Mouse (Mus musculus): Measurements from ENCODE around the gene Adgrv1. TPM values are rescaled to one million over a fixed set of nuclear protein-coding genes. Genes with fewer than 3 reads are reported as not detected.
A peak's percentile ranks its signal among the peaks of the same experiment; 100 is the strongest.

Adgrv1 gene
- polyA plus RNA-seq, 1 experiment from 2014 or later = 1.4 TPM

DNA sequence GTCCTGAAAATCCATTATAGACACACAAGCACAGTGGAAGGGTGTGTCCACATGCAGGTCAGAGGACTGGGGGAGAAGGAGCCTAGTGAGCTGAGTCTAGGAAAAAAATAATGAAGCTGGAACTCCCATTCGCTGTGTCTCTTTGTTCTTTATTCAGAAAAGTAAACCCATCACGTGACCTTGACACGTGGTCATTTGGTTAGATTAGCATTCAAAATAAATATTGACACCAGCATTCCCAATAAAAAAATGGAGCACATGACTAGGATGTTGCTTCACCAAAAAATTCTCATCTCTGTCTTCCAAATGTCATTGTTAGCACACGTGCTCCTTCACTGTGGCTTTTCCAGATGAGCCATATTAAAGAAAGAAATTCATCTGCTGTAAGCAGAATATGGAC is 316.4 kb downstream of the Adgrv1 start:
- TF ChIP-seq CTCF (IDR thresholded peaks at IDR 0.05; ENCODE audit: low read depth) (no peak), EP300 (optimal IDR thresholded peaks at IDR 0.05) (no peak)

DNA sequence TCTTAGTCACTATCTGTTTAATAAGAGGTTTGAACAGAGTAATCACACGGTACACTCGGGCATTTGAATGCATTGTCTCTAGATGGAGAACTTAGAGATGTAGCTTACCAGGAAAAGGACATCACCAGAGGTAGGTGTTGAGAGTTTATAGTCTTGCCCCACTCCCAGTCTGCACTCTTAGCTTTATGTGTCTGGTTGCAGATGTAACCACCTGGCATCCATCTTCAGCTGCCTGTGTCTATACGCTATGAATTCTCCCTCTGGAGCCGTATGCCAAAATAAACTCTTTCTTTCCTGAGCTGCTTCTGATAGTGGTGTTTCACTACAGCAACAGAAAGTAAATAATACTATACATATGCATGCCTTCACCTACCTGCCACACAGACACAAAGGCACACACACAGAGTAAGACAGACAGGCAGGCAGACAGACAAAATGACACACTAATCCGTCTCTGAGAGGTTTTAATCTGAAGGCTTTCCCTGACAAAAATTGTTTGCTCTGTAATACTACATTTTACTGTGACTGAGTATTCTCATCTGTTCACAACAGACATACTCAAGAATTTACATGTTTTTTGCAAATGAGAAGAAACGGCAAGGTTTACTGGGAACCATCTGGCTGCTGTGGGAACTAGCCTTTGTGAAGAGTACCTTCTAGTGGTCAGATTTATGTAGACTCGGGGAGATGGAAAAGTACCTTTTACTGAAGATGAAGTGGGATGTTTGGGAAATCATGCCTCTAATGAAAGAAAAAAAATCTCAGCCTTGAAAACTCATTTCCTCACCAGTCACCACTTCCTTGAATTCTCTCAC is 318.4 kb downstream of the Adgrv1 start:
- Histone ChIP-seq H3K27me3 (ENCODE audit: control insufficient read depth, insufficient read depth, low read length) (no peaks in the 10 kb centered on the region), H3K36me3 (ENCODE audit: control insufficient read depth, insufficient read depth, low read length) (no peaks in the 10 kb centered on the region), H3K4me1 (replicated peaks; ENCODE audit: control insufficient read depth, insufficient read depth) (no peaks in the 10 kb centered on the region), H3K4me2 (replicated peaks; ENCODE audit: low read depth) (no peak overlapping the region), H3K9me3 (ENCODE audit: control insufficient read depth, low read length) (no peaks in the 10 kb centered on the region), H3K27ac (replicated peaks) (0 out of 2 replicates have a peak overlapping the region, but pooled peaks have one; percentile 8), H3K9ac (ENCODE audit: low read length) (no peak overlapping the region), H3K4me3 (ENCODE audit: low read depth, low read length) (no peak overlapping the region)
- 41% methylated on average over 7 of the region's 7 CpGs for WGBS
- TF ChIP-seq CTCF (IDR thresholded peaks at IDR 0.05; ENCODE audit: low read depth) (peak; percentile 85), EP300 (optimal IDR thresholded peaks at IDR 0.05) (no peak)
- DNase-seq (ENCODE audit: low spot score) (no peak), ATAC-seq (ENCODE audit: low FRiP score, low TSS enrichment) (no peak)

More for the DNA sequence above, 316.4 kb downstream of the Adgrv1 start:
- Histone ChIP-seq H3K27me3 (ENCODE audit: control insufficient read depth, insufficient read depth, low read length) (no peaks in the 10 kb centered on the region), H3K27ac (replicated peaks) (no peak overlapping the region), H3K9ac (ENCODE audit: low read length) (no peak overlapping the region), H3K4me1 (replicated peaks; ENCODE audit: control insufficient read depth, insufficient read depth) (no peaks in the 10 kb centered on the region), H3K4me3 (ENCODE audit: low read depth, low read length) (no peak overlapping the region), H3K9me3 (ENCODE audit: control insufficient read depth, low read length) (no peaks in the 10 kb centered on the region), H3K4me2 (replicated peaks; ENCODE audit: low read depth) (no peak overlapping the region), H3K36me3 (ENCODE audit: control insufficient read depth, insufficient read depth, low read length) (no peaks in the 10 kb centered on the region)
- DNase-seq (ENCODE audit: low spot score) (no peak), ATAC-seq (ENCODE audit: low FRiP score, low TSS enrichment) (no peak)
- 66% methylated on average over 4 of the region's 4 CpGs for WGBS

- 48% methylated on average over 5 of the region's 5 CpGs for WGBS
- H3K4me2 ChIP-seq (replicated peaks; ENCODE audit: low read depth) = no peak overlapping the region
- DNase-seq (ENCODE audit: low spot score) = no peak
- no peak for ATAC-seq (ENCODE audit: low FRiP score, low TSS enrichment)
- no peak overlapping the region for H3K4me3 ChIP-seq (ENCODE audit: low read depth, low read length)
- H3K27ac ChIP-seq (replicated peaks) = no peak overlapping the region
- TF ChIP-seq CTCF (IDR thresholded peaks at IDR 0.05; ENCODE audit: low read depth) = no peak
- TF ChIP-seq EP300 (optimal IDR thresholded peaks at IDR 0.05) = no peak
- no peaks in the 10 kb centered on the region for H3K9me3 ChIP-seq (ENCODE audit: control insufficient read depth, low read length)
- H3K27me3 ChIP-seq (ENCODE audit: control insufficient read depth, insufficient read depth, low read length) = no peaks in the 10 kb centered on the region
- no peak overlapping the region for H3K9ac ChIP-seq (ENCODE audit: low read length)
- no peaks in the 10 kb centered on the region for H3K4me1 ChIP-seq (replicated peaks; ENCODE audit: control insufficient read depth, insufficient read depth)
- no peaks in the 10 kb centered on the region for H3K36me3 ChIP-seq (ENCODE audit: control insufficient read depth, insufficient read depth, low read length)
These were observed 320.8 kb downstream of the Adgrv1 start for GRCm38 (mm10) chr13:81312148-81312547.

DNA sequence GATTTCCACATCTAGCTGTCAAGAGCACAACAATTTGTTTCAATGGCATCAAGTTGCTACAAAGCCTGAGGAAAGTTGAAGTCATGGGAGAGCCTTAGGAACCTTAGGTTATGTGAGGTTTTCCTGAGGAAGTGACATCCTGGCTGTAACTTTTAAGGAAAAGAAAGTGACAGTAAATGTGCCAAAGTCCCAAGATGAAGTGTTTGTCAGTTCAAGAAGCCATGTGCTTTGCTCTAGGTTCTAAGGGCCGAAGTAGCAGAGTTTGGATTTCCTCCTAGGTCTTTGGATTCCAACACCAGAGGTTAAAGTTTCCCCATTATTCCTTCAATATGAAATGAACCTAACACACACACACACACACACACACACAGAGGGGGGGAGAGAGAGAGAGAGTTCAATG is 332.1 kb downstream of the Adgrv1 start:
- ATAC-seq (ENCODE audit: low FRiP score, low TSS enrichment) (no peak), DNase-seq (ENCODE audit: low spot score) (no peak)
- WGBS = 76% methylated on average over 1 of the region's 1 CpGs
- Histone ChIP-seq H3K4me3 (ENCODE audit: low read depth, low read length) (no peak overlapping the region), H3K4me1 (replicated peaks; ENCODE audit: control insufficient read depth, insufficient read depth) (no peaks in the 10 kb centered on the region), H3K9ac (ENCODE audit: low read length) (no peak overlapping the region), H3K27ac (replicated peaks) (no peak overlapping the region), H3K9me3 (ENCODE audit: control insufficient read depth, low read length) (no peaks in the 10 kb centered on the region), H3K4me2 (replicated peaks; ENCODE audit: low read depth) (no peak overlapping the region), H3K36me3 (ENCODE audit: control insufficient read depth, insufficient read depth, low read length) (no peaks in the 10 kb centered on the region), H3K27me3 (ENCODE audit: control insufficient read depth, insufficient read depth, low read length) (no peaks in the 10 kb centered on the region)
- TF ChIP-seq EP300 (optimal IDR thresholded peaks at IDR 0.05) (no peak), CTCF (IDR thresholded peaks at IDR 0.05; ENCODE audit: low read depth) (no peak)

GRCm38 (mm10) chr13:81294106-81294505 is 338.8 kb downstream of the Adgrv1 start:
- H3K9ac ChIP-seq (ENCODE audit: low read length) = no peak overlapping the region
- DNase-seq (ENCODE audit: low spot score) = no peak
- H3K27ac ChIP-seq (replicated peaks) = no peak overlapping the region
- no peaks in the 10 kb centered on the region for H3K36me3 ChIP-seq (ENCODE audit: control insufficient read depth, insufficient read depth, low read length)
- no peak for ATAC-seq (ENCODE audit: low FRiP score, low TSS enrichment)
- H3K9me3 ChIP-seq (ENCODE audit: control insufficient read depth, low read length) = no peaks in the 10 kb centered on the region
- no peak overlapping the region for H3K4me2 ChIP-seq (replicated peaks; ENCODE audit: low read depth)
- no peak overlapping the region for H3K4me3 ChIP-seq (ENCODE audit: low read depth, low read length)
- no peaks in the 10 kb centered on the region for H3K27me3 ChIP-seq (ENCODE audit: control insufficient read depth, insufficient read depth, low read length)
- no peaks in the 10 kb centered on the region for H3K4me1 ChIP-seq (replicated peaks; ENCODE audit: control insufficient read depth, insufficient read depth)
- TF ChIP-seq CTCF (IDR thresholded peaks at IDR 0.05; ENCODE audit: low read depth) (no peak), EP300 (optimal IDR thresholded peaks at IDR 0.05) (no peak)
- 19% methylated on average over 1 of the region's 1 CpGs for WGBS

DNA sequence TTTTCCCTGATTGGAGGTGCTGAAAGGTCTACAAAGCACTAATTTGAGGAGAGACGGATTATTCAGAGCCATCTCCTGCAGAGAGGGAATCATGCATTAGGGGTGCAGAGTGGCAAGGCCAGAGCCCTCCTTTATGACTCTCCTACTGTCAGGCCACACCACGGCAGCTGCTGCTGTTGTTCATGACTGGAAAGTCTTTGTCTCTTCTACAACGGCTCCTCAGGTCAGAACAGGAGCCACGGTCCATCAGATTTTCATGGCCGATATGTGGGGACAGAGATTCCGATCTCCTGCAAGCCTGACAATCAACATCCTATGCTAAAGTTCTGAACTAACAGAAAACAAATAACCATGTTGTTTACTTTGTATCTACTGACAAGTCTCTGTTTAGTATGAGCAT is 350.8 kb downstream of the Adgrv1 start:
- Histone ChIP-seq H3K4me3 (ENCODE audit: low read depth, low read length) (no peak overlapping the region), H3K36me3 (ENCODE audit: control insufficient read depth, insufficient read depth, low read length) (no peaks in the 10 kb centered on the region), H3K27ac (replicated peaks) (no peak overlapping the region), H3K9me3 (ENCODE audit: control insufficient read depth, low read length) (no peaks in the 10 kb centered on the region), H3K9ac (ENCODE audit: low read length) (no peak overlapping the region), H3K27me3 (ENCODE audit: control insufficient read depth, insufficient read depth, low read length) (no peaks in the 10 kb centered on the region), H3K4me2 (replicated peaks; ENCODE audit: low read depth) (no peak overlapping the region), H3K4me1 (replicated peaks; ENCODE audit: control insufficient read depth, insufficient read depth) (no peaks in the 10 kb centered on the region)
- ATAC-seq (ENCODE audit: low FRiP score, low TSS enrichment) (no peak), DNase-seq (ENCODE audit: low spot score) (no peak)
- TF ChIP-seq EP300 (optimal IDR thresholded peaks at IDR 0.05) = no peak
- no peak for TF ChIP-seq CTCF (IDR thresholded peaks at IDR 0.05; ENCODE audit: low read depth)
- WGBS = 82% methylated on average over 6 of the region's 6 CpGs

Measured in stomach, postnatal 0 days (tissue).